Mouse (Mus musculus): ENCODE data around the gene Cnih3.

Gene Cnih3

DNA sequence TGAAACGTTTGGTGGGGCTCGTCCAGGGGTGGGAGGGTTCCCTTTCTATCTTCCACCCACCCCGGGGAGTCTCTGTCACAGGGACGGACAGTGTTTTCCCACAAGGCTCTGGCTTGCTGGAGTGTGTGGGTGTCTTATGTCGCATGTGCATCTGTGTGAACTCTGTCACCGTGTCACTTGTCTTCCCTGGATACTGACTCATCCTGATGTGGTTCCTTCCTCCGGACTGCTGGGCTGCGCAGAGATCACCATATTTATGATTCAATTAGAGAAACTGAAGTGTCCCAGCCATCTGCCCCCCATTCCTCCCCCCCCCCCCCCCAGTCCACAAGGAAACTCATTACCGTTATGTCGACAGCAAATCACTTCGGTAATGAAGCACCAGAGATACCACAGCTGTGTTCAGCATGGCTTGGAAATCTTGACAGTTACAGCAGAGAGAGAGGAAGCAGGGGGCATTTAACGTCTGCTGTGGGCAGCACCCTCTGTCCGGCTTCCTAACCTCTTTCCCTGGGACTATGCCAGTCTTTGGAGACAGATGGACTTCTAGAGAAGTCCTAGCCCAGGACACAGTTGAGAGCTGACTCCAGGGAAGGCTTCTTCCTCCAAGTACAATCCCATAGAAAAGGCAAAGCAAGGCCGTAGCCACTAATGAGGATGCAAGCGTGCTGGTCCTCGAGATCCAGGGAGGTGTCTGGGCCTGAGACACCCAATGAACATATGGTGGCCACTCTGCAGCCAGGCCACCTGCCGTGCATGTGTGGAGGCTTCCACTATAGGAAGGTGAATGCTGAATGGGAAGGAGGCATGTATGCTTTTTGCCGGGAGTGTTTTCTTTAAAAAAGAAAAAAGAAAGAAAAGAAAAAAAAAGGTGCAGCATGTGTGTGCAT, 55.9 kb downstream of the Cnih3 start:
- peak; percentile 54 to 66 for DNase-seq

DNA sequence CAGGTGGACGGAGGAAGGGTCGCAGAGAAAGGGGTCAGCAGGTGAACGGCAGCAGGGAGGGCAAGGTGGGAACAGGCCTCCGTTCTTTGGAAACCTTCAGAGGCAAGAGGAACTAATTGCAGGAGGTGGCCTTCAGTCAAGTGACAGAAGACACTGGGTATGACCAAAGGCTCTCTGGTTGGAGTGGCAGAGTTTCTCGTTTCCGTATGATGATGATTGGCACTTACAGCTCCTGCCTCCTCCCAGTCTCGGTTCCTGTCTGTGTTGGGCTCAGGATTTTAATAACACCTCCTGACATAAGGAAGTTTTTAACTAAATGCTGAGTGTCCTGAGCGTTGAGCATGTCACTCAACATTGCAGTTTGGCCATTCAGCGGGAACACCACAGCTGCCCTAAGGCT, 57.3 kb downstream of the Cnih3 start:
- no peak for DNase-seq

DNA sequence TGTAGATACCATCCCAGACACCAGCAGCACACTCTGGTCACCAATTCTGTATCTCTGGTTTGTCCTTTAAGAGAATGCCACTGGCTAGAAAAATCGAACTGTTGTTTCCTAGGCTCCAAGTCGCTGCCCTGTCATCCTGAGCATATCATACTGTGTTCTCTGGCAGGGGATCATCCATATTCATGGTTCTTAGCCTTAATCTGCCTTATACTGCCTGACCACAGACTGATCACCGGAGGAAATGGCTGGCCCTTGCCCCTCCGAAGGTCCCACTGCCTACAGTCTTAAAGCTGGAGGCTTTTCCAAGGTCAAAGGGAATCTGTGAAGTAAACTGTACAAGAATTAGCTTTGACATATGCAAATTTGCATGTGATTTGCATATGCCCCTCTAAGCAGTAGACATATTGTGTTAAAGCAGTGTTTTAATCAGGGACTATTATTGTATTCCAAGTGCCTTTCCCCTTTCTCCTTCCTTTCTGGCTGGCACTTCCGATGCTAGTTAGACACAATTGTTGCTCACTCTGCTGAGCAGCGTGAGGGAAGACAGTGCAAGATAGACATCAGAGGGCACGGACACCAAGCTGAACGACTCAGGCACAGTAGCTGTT, 58.3 kb downstream of the Cnih3 start:
- no peak for DNase-seq

DNA sequence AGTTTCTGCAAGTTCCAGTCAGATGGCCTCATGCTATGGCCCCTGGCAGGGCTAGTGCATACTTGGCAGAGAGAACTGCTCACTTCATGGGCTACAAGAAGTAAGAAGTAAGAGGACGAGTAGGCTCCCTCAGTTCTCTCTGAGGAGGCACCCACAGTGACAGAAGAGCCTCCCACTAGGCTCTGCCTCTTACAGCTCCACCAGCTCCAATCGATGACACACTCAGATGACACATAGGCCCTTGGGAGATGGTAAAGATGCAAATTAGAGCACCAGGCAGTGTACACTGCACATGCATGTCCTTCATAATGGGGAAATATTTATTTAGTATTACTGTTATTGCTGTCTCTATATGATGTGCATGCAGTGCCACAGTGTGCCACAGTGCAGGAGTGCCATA, 62.6 kb downstream of the Cnih3 start:
- DNase-seq: no peak

DNA sequence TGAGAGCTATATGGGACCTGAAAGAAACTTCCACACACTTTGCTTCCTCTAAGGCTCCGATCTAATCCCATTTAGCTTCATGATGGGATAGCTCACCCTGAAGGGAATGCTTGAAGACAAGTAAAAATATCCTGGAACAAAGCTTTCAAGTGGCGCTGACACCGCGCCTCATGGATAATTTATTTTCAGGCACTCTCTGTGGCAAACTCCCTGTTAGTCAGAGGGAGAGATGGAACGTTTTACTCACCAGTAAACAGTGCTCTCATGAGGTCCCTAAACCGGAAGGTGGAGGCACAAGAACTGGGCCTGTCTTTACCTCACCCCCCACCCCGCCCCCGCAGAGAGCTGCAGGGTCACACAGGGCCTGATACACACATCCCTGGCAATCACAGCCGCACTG, 64.4 kb downstream of the Cnih3 start:
- no peak for DNase-seq

DNA sequence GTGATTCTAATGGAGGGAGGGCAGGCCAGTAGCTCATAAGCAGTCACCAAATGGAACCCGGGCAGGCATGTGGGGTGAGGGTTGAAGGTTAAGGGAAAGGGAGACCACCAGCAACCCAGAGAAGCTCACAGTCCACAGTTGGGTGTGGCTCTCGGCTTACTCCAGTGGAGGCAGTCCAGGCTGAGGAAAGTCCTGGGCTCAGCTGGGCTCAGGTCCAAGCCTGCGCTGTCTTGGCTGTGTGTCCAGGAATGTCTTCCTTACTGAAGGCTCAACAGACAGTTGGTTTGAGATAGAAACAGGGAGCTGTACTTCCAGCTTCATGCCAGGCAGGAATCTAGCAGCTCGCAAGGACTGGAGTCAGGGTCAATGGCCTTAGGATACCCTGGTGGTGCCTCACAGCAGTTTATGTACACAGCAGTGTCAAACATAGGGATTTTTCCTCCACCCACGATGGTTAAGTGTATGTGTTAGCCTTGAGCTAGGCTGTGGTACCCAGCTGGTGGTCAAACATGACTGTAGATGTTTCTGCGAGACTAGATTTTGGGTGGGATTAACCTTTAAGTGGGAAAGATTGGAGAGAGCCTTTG, 65.6 kb downstream of the Cnih3 start:
- peak; percentile 71 to 74 for DNase-seq

DNA sequence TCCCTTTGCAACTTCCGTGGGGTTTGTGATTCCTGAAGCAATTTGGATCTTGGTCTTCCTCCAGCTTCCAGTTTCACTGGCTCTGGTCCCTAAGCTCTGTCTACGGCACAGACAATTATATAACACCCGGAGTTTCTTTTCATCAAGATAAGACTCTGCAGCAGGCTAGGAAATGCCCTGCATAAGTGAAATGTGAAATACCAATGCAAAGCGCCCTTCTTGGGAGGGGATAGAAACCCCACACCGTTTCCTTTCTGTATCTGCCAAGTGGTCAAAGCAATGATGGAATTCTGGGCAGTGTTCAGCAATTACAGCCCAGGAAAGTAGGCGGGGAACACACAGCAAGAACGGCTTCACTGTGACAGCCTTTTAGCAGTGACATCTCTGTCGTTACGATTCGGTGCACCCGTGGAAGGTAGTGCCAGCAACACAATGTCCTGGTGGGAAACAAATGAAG, 67.7 kb downstream of the Cnih3 start:
- DNase-seq: peak; percentile 36 to 46

DNA sequence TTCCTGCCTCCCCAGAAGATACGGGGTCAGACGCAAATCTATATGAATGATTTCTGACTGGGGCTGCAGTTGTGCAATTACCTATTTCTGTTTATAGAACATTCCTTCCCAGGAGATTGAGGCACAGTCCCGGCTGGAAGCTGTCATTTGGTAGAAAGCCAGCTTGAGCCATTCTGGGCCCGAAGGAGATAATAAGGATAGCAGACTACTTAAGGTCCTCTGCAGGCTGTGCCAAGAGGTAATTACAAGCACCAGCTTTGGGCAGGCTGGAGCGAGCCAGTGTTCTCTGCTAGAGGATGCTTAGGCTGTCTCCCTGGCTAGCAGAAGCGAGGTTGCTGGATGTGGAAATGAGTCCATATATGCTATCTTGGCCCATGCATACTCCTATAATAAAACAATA, 70.4 kb downstream of the Cnih3 start:
- no peak for DNase-seq

DNA sequence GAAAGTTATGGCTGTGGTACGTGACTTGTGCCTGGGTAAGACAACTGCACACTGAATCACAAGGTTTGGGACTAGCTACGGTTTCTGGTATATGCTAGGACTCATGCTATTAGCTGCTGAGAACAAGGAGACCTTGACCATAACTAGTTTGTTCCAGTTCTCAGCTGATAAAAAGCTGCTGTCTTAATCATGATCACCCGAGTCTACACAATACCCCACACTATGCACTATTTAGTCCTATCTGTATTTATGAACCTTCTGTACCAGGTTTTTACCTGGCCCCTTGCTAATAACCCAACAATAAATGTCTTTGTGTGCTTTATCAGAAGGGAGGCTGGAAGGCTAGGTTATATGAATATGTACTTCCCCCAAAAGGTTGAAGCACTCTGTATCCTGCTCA, 72.5 kb downstream of the Cnih3 start:
- no peak for DNase-seq

DNA sequence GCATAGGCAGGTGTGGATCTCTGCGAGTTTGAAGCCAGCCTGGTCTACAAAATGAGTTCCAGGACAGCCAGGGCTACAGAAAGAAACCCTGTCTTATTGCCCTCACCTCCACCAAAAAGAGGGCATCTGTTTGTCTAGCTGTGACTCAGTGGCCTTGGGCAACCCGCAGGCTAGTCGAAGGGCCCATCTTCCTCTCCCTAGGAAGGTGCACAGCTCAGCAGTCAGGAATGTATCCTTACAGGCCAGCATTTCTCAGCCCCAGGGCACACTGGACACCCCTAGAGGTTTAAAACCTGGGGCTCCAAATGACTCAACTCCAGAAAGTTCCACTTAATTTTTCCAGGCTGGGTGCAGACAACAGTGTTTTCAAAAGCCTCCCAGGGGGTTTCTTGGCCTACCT, 73.0 kb downstream of the Cnih3 start:
- no peak for DNase-seq

DNA sequence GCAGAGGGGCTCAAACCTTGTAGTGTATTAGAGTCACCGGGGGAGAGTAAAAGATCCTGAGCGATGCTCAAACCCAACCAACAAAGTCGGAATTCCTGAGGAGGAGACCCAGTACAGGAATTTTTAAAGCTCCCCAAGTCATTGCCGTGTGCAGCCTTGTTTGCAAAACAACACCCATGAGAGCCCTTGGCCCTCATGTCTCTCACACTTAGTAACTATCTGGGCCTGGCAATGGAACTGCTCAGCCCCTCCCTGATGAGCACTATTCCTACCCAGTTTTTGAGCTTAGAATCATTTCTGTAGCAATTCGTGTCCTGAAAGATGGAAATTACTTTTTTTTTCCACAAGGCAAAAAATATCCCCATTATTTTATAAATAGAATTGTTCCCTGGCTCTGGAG, 74.0 kb downstream of the Cnih3 start:
- DNase-seq: no peak

DNA sequence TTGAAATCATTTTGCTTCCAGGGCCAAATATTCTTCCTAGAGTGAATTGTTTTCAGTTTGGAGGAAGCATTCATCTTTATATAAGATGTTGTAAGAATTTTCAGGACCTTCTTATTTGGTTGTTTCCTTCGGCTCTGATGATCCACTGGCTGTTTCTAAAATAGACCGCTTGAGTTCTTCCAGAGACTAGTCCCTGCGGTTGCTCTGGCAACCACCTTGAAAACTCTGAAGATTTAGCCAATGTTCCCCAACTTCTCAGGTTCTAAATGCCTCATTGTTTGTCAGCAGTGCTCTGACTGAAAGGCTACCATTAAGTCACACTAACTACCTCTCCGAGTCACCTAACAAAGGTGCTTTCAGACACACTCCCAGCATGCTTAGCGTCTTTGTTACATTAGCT, 80.8 kb downstream of the Cnih3 start:
- DNase-seq: no peak

DNA sequence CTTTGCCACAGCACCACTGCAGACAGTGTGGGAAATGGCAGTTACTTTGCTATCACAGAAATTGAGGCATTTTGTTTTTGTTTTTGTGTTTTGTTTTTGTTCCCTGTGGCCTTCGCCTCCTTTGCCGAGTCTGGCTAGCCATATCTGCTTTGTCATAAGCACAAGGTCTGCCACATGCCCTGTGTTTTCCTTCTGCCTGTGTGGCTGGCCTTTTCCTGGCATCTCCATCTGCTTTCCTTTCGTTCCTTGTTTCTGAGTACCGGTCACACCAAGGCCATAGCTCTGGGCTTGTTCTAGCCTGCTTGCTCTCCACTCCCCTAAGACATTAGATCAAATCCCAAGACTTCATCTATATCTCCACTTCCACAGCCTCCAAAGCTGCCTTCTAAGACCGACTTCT, 83.0 kb downstream of the Cnih3 start:
- no peak for DNase-seq

DNA sequence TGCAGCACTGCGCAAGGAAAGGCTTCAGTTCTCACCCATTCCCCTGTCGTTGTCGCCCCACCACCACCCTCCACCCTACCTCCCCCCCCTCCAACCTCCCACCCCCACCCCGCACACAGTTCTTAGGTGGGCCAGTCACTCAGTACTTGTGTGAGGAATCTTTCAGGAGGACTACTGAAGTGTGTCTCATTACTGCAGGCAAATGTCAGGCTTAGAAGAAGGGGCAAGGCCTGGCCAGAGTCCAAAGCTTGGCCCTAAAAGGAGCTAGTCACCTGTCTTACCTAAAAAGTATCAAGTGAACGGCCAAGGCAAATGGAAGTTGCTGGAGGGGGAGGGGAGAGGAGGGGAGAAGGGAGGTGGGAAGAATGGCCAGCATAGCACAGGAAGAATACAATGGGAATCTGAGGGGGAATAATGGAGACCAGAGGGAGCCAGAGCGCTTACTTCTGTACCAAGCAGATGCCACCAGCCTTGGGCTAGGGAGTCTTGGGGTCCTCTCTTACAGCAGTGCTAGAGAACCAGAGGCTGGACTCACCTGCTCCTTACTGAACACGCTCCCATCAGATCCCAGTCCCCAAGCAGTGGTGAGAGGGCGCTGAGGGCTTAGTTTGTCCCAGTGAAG, 88.7 kb downstream of the Cnih3 start:
- DNase-seq: peak in 1 of 2 experiments; percentile 22

DNA sequence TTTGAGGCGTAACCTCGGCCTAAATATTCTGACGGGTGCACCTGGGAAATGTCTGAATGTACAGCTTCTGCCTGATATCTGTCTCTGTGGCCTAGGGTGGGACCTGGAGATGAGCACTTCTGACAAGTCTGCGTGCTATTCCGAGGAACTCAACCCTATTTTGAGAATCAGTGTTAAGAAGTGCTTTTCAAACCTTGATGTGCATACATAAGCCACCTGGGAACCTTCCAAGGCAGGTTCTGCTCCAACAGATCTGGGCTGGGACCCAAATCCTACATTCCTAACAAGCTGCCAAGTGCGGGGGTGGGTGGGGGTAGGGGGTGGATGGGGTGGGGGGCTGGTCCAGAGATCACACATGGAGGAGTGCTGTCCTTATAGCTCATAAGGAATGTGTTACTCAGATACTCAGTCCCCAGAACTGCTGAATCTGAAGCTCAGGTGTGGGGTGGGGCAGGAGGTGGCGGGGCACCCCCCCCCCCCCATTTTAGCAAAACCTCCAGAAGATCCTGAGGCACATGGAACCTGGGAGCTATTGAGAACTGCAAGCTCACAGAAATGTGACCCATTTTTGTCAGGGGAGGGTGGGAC, 89.3 kb downstream of the Cnih3 start:
- peak; percentile 34 to 54 for DNase-seq

DNA sequence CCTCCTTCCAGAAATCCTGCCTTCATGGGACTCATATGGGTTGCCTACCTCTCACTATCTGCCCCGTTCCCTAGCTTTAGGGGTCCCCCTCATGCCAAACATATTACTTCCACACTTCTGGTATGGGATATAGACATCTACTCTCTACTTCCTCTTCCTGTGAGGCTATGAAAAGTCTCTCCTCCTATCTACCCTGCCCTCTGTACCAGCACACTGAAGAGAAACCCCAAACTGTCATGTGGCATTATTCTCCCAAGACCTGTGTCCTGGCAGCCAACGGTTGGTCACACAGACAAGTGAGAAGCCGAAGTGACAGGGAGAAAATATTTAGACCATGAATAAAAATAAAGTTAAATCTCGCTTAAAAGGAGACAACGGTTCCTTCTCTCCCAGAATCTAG, 92.6 kb downstream of the Cnih3 start:
- no peak for DNase-seq

DNA sequence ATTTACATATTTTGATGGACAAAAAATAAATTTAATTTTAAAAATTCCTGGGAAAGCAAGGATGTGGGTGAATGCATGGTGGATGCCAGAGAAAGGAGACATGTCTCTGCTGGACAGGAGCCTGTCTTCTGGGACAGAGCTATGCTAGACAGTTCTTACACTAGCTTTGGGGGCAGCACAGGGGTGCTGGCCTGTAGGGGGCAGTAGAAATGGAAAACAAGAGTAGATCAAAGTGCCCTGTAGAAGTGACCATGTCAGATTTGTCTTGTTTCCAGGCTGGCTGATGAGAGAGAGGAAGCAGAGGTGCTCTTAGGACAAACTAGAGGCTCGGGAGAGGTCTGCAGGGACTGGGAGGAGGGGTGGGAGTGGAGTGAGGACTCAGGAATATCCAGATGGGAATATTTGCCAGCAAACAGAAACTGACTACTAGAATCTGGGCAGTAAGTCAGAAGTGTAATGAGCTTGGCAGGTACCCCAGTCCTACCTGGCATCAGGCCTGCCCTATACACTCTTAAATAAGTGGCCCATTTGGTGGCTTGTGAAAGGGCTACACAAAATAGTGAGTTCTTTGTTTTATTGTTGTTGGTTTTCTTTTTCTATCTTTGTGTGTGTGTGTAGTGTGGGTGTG, 93.3 kb downstream of the Cnih3 start:
- peak; percentile 89 for DNase-seq

DNA sequence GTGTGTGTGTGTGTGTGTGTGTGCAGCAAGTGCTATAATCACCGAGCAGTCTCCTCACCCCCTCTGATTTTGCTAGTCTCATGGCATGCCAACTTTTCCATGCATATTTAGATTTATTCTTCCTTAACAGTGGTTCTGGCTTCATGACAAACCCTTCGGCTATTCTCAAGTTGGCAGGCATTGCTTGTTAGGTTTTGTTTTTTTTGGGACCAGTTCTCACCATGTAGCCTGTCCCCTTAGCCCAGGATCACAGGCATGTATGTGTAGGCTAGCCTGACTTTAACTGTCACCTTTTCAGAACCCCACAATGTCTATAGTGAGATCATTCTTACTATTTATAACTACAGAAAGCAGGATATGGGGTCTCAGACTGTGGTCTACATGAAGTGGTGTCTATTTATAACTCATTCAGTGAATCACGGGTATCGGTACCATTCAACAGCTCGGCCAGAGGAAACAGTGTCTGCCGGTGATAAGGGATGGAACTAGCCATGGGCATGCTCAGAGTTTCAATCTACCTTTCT, 94.2 kb downstream of the Cnih3 start:
- DNase-seq: no peak

DNA sequence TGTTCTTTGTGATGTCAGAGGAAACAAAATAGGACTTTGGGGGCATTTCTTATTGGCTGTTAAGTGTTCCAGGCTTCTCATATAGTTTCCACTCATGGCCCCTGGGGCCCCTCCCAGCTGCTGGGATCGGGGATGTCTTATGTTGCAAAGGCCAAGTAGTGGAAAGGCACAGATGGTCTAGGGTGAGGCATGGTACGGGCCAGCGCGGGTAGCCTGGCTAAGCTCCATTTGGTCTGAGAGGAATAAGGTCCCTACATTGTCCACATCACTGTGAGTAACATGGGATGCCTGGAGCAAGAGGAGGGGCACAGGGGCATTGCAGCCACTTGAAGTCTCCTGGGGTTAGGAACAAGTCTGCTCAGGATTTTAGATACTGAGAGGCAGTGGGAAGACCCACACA, 95.1 kb downstream of the Cnih3 start:
- peak; percentile 20 to 50 for DNase-seq

DNA sequence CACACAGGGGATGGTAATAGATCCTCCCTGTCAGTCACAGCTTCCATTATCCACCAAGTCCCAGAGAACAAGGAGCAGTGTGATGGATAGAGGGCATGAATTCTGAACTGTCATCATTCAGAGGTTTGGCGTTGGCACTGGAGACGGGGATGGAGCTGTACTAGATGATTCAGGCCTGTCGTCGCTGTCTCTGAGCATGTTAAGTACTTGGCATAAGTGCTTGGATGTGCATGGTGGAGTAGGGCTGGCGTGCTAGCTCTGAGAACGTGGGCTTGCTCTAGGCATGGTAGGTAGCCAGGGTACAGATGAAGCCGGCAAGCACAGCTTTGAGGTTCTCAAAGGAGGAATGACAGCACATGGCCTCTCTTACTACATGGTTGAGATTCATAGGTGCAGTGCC, 95.6 kb downstream of the Cnih3 start:
- DNase-seq: peak in 1 of 2 experiments; percentile 28

DNA sequence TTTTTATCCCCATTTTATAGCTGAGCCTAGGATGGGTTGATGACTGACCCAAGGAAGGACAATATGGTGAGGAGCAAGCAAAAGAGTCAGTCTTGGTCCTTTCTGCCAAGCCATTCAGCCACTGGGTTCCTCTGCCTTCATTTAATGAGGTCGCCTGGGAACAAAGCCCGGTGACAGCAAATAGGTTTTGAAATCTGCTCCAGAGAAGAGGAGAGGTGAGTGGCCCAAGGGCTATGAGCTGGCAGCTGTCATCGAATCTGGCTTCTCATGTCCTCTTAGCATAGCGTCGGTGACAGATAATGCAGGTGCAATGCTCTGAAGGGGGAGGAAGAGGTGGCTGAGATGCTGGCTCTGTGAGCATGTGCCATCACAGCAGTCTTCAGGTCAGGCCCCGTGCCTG, 100.7 kb downstream of the Cnih3 start:
- peak; percentile 21 to 29 for DNase-seq

DNA sequence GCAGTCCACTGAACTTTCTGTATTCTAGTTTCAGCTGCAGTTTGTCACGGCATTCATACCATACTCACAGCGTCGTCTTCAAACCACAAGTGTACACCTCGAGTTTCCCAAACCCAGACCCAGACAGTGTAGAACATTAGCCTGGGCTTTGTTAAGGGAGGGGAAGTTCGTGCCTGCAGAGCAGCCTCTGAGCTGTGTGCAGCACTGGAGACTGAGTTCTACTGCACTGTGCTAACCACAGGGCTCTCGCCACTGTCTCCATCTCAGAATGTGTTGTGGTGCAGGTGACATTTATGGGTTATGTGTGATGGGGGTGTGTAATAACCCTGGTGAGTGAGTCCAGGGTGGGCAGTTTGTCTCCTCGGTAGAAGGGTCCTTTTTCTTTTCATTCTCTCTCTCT, 104.5 kb downstream of the Cnih3 start:
- no peak for DNase-seq

Measured in cerebellum, postnatal 14 days (tissue).